Mouse (Mus musculus): ENCODE results near the gene Ldhb.
"Not testable (repeated sequence)": the region's sequence is repeated elsewhere in the genome, so short reads cannot be mapped to it uniquely, and the experiment has no call there.

Gene Ldhb

DNA sequence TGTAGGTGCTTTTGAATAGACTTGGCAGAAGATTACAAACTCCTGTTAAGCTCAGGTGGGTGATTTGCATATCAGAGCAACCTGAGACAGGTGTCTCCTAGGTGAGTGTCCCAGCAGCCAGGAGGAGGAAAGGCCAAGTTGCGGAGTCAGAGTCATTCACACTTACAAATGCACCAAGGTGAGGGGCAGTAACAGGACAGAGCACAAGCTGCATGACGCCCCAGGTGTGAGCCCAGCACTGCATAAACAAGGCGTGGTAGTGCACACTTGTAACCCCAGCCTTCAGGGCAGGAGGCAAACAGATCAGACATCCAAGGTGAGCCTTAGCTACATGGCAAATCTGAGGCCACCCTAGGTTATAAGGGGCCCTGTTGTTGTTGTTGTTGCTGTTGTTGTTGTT lies 5.1 kb upstream of the Ldhb start:
- no peak for DNase-seq

DNA sequence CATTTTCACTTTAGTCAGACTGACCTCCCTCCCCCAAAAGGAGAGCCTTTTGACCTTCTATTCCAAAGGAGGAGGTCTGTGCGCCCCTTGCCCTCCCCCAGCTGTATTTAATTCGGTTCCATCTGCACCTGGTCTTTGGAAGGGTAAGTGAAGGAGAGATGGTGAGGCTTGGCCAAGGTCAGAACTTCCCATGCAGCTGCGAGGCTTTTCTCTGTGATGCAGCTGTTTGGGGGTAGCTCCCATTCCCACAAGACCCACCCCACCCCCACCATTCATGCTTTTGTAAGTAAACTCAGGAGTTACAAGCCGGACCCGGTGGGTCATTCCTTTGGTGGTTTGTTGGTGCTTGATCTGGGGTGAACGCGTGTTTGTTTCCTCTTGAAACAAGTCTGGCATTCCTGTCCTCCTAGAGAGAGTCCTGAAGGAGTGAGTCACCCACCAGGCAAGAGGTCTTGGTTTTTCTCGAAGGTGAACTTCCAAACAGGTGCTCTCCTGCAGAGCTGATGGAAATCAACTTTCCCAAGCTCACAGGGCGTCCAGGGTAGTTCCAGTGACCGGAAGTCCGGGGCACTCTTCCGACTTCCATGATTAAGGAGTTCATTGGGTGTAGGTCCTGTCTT lies 3.9 kb upstream of the Ldhb start:
- DNase-seq, result no peak

DNA sequence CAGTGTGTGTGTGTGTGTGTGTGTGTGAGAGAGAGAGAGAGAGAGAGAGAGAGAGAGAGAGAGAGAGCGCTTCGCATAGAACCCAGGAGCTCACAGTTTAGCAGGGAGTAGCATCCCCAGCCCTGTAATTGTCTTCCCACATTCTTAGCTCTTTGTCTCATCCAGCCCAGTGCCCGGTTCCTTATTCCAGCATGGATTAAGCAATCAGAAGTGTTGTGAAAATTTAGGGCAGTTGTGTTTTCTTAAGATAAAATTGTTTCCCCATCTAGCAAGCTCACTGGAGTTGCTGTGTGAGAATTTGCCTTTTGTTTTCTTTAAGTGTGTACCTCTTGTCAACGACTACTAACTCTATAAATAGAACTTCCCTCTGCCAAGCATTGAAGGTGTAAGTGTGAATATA lies 906 bp upstream of the Ldhb start:
- no peak for DNase-seq

DNA sequence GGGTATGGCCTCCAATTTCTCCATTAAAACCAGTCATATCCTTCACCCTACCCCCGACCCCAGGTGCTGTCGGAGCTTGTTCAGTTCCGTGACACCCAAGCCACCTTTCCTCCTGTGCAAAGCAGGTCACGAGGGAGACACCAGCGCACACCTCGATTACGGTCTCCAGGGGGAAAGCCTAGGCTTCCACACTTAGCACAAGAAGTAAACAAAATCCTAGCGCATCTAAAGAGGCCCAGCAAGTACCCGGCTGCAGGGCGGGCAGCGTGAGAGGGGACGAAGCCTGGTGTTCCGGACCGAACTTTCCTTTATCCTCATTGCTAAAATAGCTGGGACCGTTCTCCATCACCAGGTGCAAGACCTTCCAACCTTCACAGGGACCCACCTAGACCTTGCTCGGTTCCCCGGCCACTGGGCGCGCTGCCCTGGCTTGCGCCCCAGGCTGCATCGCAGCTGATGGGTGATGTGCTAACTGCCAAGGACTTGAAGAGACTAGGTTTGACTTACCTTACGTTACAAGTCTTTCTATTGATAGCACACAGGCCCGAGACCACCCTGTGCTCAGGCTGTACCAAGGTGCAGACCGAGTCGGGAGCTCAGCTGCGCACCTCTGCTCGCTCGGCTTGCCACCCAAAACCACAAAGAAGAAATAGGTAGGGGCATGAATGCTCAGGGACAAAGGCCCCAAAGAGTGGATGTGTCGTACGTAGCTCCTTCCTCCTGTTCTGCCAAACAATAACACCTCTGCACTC lies 548 bp downstream of the Ldhb start:
- DNase-seq, result peak; percentile 33

DNA sequence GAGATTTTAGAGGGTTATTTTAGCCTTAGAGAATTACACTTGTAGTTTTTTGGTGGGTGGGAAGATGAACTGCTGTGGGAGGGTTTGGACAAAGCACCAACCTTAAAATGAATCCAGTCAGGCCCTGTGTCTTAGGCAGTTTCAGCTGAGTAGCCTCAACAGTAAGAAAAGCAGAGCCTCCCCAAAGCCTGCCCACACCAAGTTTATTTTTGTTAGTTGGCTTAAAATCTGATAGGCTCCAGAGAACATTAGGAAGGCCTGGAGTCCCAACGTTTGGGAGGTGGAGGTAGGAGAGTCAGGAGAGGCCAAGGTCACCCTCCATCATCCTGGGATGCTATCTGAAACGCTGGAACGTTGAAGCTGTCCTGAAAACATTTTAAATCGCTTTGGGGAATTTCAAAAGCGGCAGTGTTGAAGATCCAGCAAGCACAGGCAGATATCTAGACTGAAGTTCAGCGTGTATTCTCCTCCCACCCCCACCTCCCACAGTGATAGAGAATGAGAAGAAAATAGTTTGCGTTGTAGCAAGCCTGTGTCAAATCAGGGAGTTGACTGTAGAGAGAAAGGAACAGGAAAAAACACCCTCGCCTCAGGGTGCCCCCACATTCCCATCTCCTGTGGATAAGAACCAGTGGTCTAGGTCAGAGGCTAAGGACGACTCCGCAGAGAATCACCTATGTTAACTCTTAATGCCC lies 1.3 kb downstream of the Ldhb start:
- no peak for DNase-seq

DNA sequence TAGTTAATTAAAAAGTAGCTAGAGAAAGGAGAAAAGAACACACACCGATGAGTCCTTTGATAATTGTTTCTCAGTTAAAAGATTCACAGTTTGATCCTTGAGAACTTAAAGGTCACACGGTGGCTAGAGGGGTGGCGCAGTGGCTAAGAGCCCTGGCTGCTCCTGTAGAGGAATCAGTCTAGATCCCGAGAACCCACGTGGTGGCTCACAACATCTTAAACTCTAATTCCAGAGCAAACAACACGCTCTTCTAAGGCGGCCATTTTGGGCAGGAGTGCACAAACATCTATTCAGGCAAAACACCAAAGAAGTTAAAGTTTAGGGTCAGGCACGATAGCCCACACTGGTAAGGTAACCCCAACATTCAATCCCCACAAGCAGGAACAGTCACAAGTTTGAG lies 4.2 kb downstream of the Ldhb start:
- no peak for DNase-seq

DNA sequence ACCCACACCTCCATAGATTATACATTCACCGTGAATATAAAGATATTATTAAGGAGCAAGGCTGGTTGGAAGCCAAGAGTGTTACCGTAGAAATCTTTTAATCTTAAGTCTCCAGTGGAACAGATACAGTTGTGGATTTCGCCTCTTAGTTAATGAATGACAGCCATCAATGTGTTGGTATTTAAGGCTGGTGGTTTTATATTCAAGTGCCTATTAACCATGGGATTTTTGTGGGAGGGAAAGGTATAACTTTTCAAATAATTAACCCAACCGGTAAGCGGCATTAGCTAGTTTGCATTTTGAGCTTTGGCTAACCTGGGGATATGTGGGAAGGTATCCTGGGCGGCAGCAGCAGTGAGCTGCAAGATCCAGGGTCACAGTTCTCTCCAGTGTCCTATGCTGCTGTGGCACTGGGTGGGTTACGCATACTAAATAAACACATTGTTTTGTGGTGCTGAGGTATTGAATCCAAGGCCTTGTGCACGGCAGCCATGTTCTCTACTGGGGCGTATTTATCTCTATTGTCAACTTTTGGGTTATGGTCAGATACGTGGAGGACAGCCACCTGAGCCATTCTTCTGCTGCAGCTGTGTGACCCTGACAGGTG lies 5.1 kb downstream of the Ldhb start:
- peak; percentile 67 for DNase-seq

DNA sequence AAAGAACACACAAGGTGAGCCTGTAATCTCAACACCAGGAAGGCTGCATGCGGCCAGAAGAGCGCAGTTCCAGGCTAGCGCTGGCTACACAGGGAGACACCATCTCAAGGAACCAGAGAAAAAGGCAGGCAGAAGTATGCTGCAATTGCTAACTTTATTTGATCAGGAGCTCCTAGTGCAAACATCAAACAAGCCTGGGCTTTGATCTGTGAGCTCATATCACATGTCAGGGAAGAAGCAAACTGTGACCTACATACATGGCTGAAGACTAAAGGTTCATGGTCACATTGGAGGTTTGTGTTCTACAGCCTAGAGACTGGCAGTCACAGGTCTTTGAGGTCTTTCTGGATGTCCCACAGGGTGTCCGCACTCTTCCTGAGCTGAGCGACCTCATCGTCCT lies 17.6 kb downstream of the Ldhb start:
- not testable (repeated sequence) for DNase-seq

DNA sequence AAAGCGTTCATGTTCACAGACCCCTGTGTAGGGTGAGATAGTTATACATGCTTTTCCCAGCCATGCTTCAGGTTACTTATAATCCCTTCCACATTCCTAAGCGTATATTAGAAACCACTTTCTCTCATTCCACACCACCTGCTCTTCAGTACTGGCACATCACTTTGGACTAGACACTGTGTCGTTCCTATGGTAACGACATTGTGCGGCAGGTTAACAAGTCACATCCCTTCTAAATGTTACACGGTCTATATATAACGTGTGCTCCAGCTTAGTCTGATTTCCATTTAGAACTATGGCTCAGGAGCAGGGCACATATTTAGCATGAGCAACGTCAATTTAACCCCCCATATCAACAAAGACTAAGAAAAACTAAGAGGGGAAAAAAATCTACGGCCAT lies 20.1 kb downstream of the Ldhb start:
- DNase-seq, result no peak

DNA sequence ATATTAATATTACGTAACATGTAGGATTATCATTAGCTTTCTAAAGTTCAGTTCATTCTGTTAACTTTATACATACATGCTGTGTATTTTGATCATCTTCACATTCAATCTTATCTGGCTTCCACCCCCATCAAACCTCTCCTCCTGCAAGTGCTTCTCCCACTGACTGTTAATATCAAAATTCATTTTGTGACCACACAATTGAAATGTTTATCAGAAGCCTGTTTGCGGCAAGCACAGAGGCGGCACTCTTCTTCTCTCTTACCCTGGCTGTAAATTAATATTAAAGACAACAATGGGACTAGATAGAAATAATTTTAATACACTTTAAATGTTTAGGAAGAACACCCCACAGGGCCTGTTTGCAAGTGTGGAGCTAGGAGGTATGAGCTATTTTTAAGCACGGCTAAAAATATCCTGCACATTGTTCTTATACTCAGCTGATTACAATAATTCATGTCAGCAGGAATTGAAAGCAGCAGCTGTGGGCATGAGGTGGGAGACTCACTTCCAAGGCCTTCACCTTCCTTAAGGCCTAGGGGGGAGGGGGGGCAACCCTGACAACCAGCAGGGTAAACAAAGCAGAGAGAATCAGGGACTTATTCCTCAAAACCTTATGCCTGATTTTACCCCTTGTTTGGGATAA lies 22.2 kb downstream of the Ldhb start:
- no peak for DNase-seq

DNA sequence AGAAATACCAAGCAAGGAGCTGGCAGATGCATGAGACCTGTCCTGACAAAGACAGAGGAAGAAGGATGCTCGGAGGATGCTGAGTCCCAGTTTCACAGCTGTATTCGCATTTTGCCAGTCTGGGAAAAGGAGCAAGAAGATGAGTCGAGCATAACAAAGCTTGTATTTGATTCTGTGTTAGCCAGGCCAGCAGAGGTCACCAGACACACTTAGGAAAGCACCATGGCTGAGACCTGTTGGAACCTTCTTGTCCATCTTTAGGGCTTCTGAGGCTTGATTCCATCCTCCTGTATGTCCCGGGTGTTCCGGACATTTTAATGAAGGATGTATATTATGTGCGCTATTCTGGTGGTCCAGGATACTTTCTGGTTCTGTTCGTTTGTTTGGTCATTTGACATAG lies 30.5 kb downstream of the Ldhb start:
- peak; percentile 27 for DNase-seq

DNA sequence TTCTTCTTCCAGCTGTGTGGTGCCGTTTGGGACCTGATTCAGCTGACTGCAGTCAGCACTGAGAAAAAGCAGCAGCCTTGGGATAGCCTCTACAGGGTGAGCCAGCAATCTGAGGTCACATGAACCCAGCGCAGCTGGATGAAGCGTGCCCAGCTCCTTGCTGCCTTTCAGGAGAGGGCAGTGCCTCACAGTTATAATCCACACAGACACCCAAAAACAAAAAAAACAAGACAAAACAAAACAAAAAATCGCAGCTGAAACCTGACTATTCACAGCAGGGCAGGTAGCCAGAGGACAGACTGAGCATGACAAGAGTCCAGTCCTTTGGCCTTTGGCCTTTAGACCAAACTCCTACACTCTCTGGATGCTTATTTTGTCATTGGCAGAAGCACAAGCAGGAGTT lies 35.0 kb downstream of the Ldhb start, which contains the start of gene Gys2:
Gys2 (minus strand) TSS at position 309 of the 403 bp plus-strand sequence.
- peak; percentile 17 for DNase-seq

DNA sequence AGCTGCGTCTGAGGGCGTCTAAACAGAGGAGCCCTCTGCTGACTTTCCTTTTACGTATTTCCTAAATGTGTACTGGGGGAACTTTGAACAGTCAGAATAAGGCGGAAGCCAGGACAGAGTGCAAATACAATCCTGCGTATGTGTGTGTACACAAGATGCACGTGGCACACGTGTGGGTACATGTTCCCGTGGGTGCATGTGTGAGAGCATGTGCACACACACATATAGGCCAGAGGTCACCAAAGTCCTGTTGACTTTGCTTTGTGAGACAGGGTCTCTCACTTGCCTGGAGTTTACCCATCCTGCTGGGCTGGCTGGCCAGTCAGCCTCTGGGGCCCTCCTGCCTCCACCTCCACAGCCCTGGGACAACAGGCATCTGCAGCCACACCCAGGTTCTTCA lies 36.6 kb downstream of the Ldhb start:
- DNase-seq, result no peak

DNA sequence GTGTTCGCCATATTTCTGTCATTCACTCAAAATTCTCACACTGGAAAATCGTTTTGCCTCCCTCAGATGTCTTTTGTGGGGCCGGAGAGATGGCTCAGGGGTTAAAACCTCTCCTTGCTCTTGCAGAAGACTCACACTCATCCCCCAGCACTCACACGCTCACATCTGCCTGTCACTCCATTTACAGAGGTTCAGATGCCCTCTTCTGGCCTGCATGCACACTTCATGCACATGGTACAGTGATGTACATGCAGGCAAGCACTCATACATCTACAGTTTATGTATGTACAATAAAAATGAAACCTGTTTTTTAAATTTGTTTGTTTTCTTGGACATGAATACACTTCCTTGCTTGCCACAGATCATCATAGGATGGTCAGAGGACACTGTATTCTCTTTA lies 38.2 kb downstream of the Ldhb start:
- DNase-seq, result no peak

DNA sequence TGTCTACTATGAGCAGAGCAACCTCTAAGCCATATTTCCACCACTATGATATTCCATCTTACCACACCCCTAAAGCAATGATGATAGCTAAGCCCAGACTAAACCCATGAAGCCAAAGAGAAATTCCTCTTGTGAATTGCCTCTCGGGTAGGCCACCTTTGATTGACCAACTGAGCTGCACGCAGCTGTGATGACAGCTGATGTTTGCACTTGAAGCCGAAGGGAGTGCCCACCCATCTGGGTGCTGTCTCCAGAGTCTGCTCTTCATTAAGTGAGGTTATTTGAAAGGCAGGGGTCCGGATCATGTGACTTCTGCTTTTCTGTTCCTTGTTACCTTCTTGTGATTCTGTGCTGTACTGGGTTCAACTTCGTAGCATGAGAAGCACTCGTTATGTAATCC lies 45.6 kb downstream of the Ldhb start:
- no peak for DNase-seq

DNA sequence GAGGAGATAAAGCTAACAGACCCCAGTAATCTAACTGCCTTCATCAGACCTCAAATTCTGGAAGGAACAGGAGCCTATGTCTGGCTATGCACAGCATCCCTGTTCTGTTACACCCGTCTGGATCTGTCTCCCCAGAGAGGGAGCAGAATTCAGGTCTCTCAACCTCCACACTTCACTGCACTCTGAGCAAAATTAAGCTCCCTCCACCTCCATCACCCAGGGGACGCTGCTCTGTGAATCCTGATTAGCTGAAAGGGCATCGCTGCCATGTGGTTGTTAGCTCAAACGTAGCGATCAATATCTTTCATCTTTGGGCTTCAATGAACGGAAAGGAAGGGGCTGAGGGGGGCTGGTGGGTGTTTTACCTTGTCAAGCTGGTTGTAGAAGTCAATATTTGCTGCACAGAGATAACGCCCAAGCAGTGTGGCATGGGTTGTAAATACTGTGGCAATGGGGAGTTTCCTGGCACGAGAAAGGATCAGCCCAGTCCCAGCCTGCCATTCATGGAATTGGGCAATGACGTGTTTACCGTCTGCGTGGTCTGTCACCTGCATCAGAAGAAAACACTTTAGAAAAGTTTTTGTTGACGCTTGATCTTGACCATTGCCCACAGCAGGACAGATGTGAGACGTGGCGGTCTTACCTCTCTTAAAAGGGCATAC lies 48.6 kb downstream of the Ldhb start:
- DNase-seq, result no peak

DNA sequence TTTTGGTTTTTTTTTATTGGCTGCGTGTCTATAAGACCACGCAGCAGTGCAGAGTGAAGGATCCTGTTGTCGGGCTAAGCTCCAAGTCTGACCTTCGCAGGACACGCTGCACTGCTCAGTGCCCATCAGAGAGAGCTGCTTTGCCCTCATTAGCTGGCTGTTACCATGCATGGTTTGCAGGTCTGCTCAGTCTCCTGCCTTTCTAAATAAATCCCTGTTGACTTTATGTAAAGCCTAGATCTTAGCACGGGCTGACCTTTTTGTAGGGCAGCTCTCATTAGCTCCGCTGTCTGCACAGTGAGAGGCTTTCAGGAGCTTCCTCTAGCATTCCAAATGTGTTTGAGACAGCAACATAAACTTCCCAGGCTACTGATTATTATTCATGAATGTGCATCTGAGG lies 49.7 kb downstream of the Ldhb start:
- DNase-seq, result no peak

DNA sequence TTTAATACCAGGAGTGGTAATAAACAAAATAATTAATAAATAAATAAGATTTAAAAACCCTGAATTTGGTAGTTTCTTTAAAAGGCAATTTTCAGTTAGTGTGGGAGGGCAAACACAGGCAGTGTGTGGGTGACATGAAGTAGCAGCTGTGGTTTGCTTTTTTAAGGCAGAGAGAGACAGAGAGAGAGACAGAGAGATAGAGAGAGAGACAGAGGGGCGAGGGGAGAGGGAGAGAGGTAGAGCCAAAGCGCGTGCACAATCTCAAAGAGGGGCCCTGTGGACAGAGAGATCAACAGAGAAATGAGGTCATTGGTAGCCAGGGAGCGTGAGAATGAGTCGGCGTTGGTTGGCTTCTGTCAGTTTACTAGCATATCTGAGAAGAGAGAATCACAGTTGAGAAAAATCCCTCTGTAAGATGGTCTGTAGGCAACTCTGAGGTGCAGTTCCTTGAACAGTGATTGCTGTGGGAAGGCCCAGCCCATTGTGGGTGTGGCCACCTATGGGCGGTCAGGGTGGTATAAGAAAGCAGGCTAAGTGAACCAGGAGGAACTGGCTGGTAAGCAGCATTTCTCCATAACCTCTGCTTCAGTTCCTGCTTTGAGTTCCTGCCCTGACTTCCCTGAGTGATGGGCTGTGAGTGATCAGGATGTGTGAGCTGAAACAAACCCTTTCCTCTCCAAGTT lies 52.3 kb downstream of the Ldhb start:
- no peak for DNase-seq

DNA sequence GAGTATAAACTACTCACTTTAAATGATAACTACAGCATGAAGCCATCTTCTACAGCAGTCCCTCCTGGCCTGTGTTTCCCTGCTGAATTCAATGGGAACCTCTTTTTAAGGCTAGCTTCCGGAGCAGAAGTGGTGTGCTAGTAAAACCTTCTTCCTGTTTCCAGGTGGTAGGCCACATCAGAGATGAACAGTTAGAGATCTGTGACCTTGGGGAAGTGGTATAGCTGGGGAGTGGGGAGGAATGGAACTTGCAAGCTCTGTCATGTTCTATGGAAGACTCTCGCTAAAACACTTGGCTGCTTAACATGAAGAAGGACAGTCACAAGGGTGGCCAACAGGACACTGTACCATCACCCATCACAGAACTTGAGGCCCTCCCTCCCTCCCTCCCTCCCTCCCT lies 54.4 kb downstream of the Ldhb start:
- no peak for DNase-seq

DNA sequence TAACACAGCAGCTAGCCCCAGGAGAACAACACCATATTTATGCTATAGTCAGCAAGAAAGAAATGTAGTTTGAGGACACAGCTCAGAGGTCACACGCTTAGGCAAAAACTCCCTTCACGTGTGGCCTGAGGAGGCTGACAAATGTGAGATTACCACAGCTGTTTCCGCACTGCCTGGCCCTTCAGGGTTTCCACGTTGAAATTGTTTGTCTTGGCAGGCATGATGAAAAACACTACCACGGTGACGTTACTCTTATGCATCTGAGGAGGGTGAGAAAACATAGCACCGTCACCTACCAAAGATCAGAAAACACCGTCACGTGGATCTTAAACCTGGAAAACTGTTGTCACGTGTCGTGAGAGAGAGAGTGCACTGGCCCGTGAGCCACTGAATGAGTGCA lies 56.4 kb downstream of the Ldhb start:
- no peak for DNase-seq

Measured in kidney, postnatal 14 days (tissue).